ENCODE assay signal across 26 mouse cellular contexts in the genomic region with DNA sequence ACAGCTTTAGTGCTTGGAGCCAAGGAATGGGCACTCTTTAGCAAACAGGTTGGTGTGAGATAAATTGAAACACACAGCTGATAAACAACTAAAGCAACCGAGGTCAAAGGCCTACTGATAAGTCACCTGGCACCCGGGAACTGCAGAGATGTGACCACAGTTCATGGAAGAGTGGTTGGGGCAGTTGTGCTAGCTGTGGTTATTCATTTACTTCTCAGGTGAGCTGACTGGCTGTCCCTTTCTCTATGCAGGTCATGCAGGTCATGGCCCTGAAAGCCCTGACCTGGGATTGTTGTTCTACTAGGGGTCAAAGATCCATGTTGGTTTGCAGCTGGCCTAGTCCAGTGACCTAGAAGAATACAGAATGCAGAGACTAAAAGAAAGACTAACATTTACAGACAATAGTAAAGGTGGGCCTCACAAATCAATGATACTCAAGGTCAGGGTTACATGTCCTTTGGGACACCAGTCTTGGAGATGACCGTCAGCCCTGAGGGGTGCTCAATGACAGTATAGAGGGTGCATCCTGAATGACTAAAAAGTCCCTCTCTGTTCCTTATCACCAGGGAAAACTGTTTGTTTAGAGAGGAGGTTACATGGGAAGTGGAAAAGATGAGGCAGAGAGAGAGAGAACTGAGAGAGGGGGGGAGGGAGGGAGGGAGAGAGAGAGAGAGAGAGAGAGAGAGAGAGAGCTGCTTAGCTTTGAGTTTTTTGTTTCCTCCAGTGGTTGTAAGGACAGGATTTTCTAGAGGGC. TPM values are rescaled to one million over a fixed set of nuclear protein-coding genes. Genes with fewer than 3 reads are reported as not detected.
DNase-seq lines count a peak whose midpoint lies in the region; ATAC-seq and TF ChIP-seq lines count a peak whose summit lies in the region.
"Had no signal": no experiment of that assay in that cellular context is flagged by ENCODE, and none has a peak within 500 bp of the region (broad histone marks: within the 10 kb centered on the region; RNA-seq: fewer than 3 reads in every experiment).

No protein-coding gene starts in this region.

- 0 out of 2 replicates have a peak, but pooled peaks cover 2% of the 10 kb centered on the region for H3K4me1 ChIP-seq in kidney, embryonic 15.5 days
- H3K4me1 ChIP-seq in liver, adult 2 months (ENCODE audit: control insufficient read depth, insufficient read depth, low read length), result peaks cover 9% of the 10 kb centered on the region; the same call in 1 of the 2 replicates
- peaks cover 9% of the 10 kb centered on the region for H3K4me1 ChIP-seq in liver, postnatal 0 days (ENCODE audit: insufficient read depth)
- H3K4me1 ChIP-seq: forebrain, embryonic 10.5 days; heart, embryonic 12.5 days; hindbrain, embryonic 13.5 days; lung, embryonic 15.5 days; neural tube, embryonic 12.5 days had no signal

- peak; percentile 37 to 44 for DNase-seq in kidney, adult 8-10 months
- peak; percentile 100 for DNase-seq in liver, adult 2 months (ENCODE audit: extremely low read depth, low read depth, low spot score)
- DNase-seq in liver, postnatal 0 days, result peak; percentile 59
- no peak for DNase-seq in lung, postnatal 4 days
- no peak for DNase-seq in retina, postnatal 1 day
- no peak for DNase-seq in lung, adult 18-20 months
- no peak for DNase-seq in layer of hippocampus, adult 2 months (ENCODE audit: low spot score in 2 of 2)
- DNase-seq: cerebellum, adult 18-20 months; cerebellum, postnatal 36 days; heart, postnatal 14 days; layer of hippocampus, adult 9-11 months; spleen, adult 18-20 months had no signal

- no peak for TF ChIP-seq CTCF in liver, adult 2 months (IDR thresholded peaks at IDR 0.05; ENCODE audit: low read depth, low read length)
- no peak for TF ChIP-seq CTCF in liver, postnatal 0 days (IDR thresholded peaks at IDR 0.05; ENCODE audit: low read depth)
- no peak for TF ChIP-seq CTCF in layer of hippocampus, adult 2 months (conservative IDR thresholded peaks at IDR 0.05)

- no peak overlapping the region for H3K27ac ChIP-seq in kidney, embryonic 15.5 days
- peak overlapping the region; percentile 90 for H3K27ac ChIP-seq in liver, adult 2 months (replicated peaks; ENCODE audit: insufficient read depth, low read depth, low read length)
- H3K27ac ChIP-seq in liver, postnatal 0 days (ENCODE audit: low read depth), result peak overlapping the region; percentile 92
- H3K27ac ChIP-seq in layer of hippocampus, adult 2 months, result no peak overlapping the region
- H3K27ac ChIP-seq: forebrain, embryonic 10.5 days; hindbrain, embryonic 13.5 days; lung, embryonic 15.5 days; neural tube, embryonic 12.5 days had no signal

- H3K4me2 ChIP-seq in kidney, embryonic 15.5 days, result no peak overlapping the region
- H3K4me2 ChIP-seq in liver, postnatal 0 days (ENCODE audit: low read depth, low read length), result no peak overlapping the region; the same call in 1 of the 2 replicates
- H3K4me2 ChIP-seq: heart, embryonic 12.5 days; hindbrain, embryonic 13.5 days; lung, embryonic 15.5 days; midbrain, embryonic 11.5 days; neural tube, embryonic 12.5 days had no signal

- H3K4me3 ChIP-seq in kidney, embryonic 15.5 days (replicated peaks), result no peak overlapping the region
- H3K4me3 ChIP-seq in liver, adult 2 months (ENCODE audit: insufficient read depth, low read depth, low read length), result no peak overlapping the region
- H3K4me3 ChIP-seq in liver, postnatal 0 days (ENCODE audit: low read depth, low read length), result no peak overlapping the region
- no peak overlapping the region for H3K4me3 ChIP-seq in layer of hippocampus, adult 2 months
- H3K4me3 ChIP-seq: forebrain, embryonic 10.5 days; heart, embryonic 12.5 days; hindbrain, embryonic 13.5 days; lung, embryonic 15.5 days; neural tube, embryonic 12.5 days had no signal

- no peak for TF ChIP-seq POLR2A in liver, adult 2 months (IDR thresholded peaks at IDR 0.05; ENCODE audit: extremely low read depth, insufficient read depth, low read length)

- H3K9ac ChIP-seq in kidney, embryonic 15.5 days, result no peak overlapping the region
- no peak overlapping the region for H3K9ac ChIP-seq in liver, adult 2 months (ENCODE audit: low read depth, low read length)
- H3K9ac ChIP-seq in liver, postnatal 0 days (replicated peaks), result no peak overlapping the region
- H3K9ac ChIP-seq: heart, embryonic 12.5 days; hindbrain, embryonic 13.5 days; lung, embryonic 15.5 days; neural tube, embryonic 12.5 days had no signal

- 68% methylated on average over 3 of the region's 3 CpGs for WGBS in kidney, embryonic 15.5 days
- WGBS in liver, adult 2 months, result 15% methylated on average over 3 of the region's 3 CpGs
- WGBS in liver, postnatal 0 days (ENCODE audit: insufficient replicate concordance), result 44% methylated on average over 3 of the region's 3 CpGs

- peak; percentile 67 for TF ChIP-seq EP300 in liver, postnatal 0 days (IDR thresholded peaks at IDR 0.05; ENCODE audit: low read depth)

- no peaks in the 10 kb centered on the region for H3K9me3 ChIP-seq in kidney, embryonic 15.5 days (replicated peaks)
- H3K9me3 ChIP-seq in liver, postnatal 0 days (ENCODE audit: low read length), result no peaks in the 10 kb centered on the region
- H3K9me3 ChIP-seq: forebrain, embryonic 10.5 days; heart, embryonic 12.5 days; hindbrain, embryonic 13.5 days; lung, embryonic 15.5 days; neural tube, embryonic 12.5 days had no signal

- ATAC-seq in kidney, embryonic 15.5 days (replicated peaks; ENCODE audit: low FRiP score), result no peak
- ATAC-seq in liver, postnatal 0 days, result peak; percentile 99
- ATAC-seq: inflammation-experienced regulatory T-cells, adult 6 months had no signal

- no peaks in the 10 kb centered on the region for H3K36me3 ChIP-seq in kidney, embryonic 15.5 days
- H3K36me3 ChIP-seq in liver, adult 2 months (ENCODE audit: control insufficient read depth, insufficient read depth, low read length), result no peaks in the 10 kb centered on the region
- H3K36me3 ChIP-seq in liver, postnatal 0 days (replicated peaks; ENCODE audit: insufficient read depth, low read length), result no peaks in the 10 kb centered on the region
- H3K36me3 ChIP-seq: forebrain, embryonic 10.5 days; heart, embryonic 12.5 days; hindbrain, embryonic 13.5 days; lung, embryonic 15.5 days; neural tube, embryonic 12.5 days had no signal

- H3K27me3 ChIP-seq in kidney, embryonic 15.5 days, result no peaks in the 10 kb centered on the region
- H3K27me3 ChIP-seq in liver, adult 2 months (ENCODE audit: control insufficient read depth, insufficient read depth, low read length), result no peaks in the 10 kb centered on the region
- no peaks in the 10 kb centered on the region for H3K27me3 ChIP-seq in liver, postnatal 0 days (ENCODE audit: insufficient read depth, low read length)
- H3K27me3 ChIP-seq: CH12.LX; heart, embryonic 12.5 days; hindbrain, embryonic 13.5 days; lung, embryonic 15.5 days; neural tube, embryonic 12.5 days had no signal

- H3K79me2 ChIP-seq in liver, adult 2 months (ENCODE audit: control insufficient read depth, insufficient read depth, low read length), result no peaks in the 10 kb centered on the region

RNA-seq across cellular contexts. Expression of gene Dhrs9, which starts 6.0 kb away (rescaled TPM):
- not detected in 2 replicates for polyA plus RNA-seq in kidney, embryonic 15.5 days (2015; fragmentation: Nextera tagmentation; extraction: Ambion mirVana)
- 0.65 and 1.3 TPM in 2 replicates for total RNA-seq in liver, adult 2 months (2014; rRNA removed)
- polyA plus RNA-seq in liver, adult 2 months (2012; rRNA removed), result 0.98 and 1.5 TPM in 2 replicates
- polyA plus RNA-seq in liver, postnatal 0 days (2015; fragmentation: Nextera tagmentation; extraction: Ambion mirVana), result 0.24 and 0.27 TPM in 2 replicates
- total RNA-seq in layer of hippocampus, adult 2 months (2021), result not detected
- total RNA-seq: CH12.LX; MEL; monocyte, adult 5-6 weeks had no signal
- polyA plus RNA-seq: forebrain, embryonic 10.5 days; hindbrain, embryonic 13.5 days; inflammation-experienced regulatory T-cells, adult 6 months; limb, embryonic 11.5 days; lung, embryonic 15.5 days; midbrain, embryonic 11.5 days; neural tube, embryonic 12.5 days had no signal

RNA-seq across cellular contexts. Expression of gene Abcb11, which starts 43.9 kb away (rescaled TPM):
- 0.14 TPM in 1 of 2 replicates, not detected in the other for polyA plus RNA-seq in kidney, embryonic 15.5 days (2015; fragmentation: Nextera tagmentation; extraction: Ambion mirVana)
- 597 and 649 TPM in 2 replicates for total RNA-seq in liver, adult 2 months (2014; rRNA removed)
- 209 and 226 TPM in 2 replicates for polyA plus RNA-seq in liver, adult 2 months (2012; rRNA removed)
- polyA plus RNA-seq in liver, postnatal 0 days (2015; fragmentation: Nextera tagmentation; extraction: Ambion mirVana), result 74.4 and 74.8 TPM in 2 replicates
- not detected for total RNA-seq in layer of hippocampus, adult 2 months (2021)
- total RNA-seq: heart, postnatal 14 days; left cerebral cortex, adult 8-10 months; MEL; monocyte, adult 5-6 weeks had no signal
- polyA plus RNA-seq: forebrain, embryonic 10.5 days; gonadal fat pad, adult 2 months; heart, embryonic 12.5 days; hindbrain, embryonic 13.5 days; inflammation-experienced regulatory T-cells, adult 6 months; limb, embryonic 11.5 days; midbrain, embryonic 11.5 days; neural tube, embryonic 12.5 days had no signal

Comparison
In these comparisons a context has a peak if more than half of its experiments do, and no peak if none do; other contexts are left out.
1. DNase-seq: peak in kidney, adult 8-10 months (2 of 2), liver, adult 2 months (single experiment) and liver, postnatal 0 days (single experiment); none in lung, postnatal 4 days (0 of 2), retina, postnatal 1 day (single experiment), lung, adult 18-20 months (0 of 2) and layer of hippocampus, adult 2 months (0 of 2).
2. H3K27ac ChIP-seq: peak in liver, adult 2 months (single experiment) and liver, postnatal 0 days (single experiment); none in kidney, embryonic 15.5 days (single experiment) and layer of hippocampus, adult 2 months (single experiment).
3. RNA of gene Abcb11, which starts 43.9 kb away (polyA plus RNA-seq): 209 to 226 TPM in liver, adult 2 months and 74.4 to 74.8 TPM in liver, postnatal 0 days; 0.14 TPM in kidney, embryonic 15.5 days; every median in the first group is over 10 times any median in the second.